Mouse (Mus musculus) layer of hippocampus, adult 2 months (tissue): ENCODE measurements around the gene Dgka. TPM values are rescaled to one million over a fixed set of nuclear protein-coding genes. Genes with fewer than 3 reads are reported as not detected.

ENCODE experiments used
- DNase-seq, 2 experiments: peaks; one replicate each; pipeline ENCODE4 v3.0.0; 2022; ENCODE audit warnings: low spot score in 2 of 2
- H3K27ac ChIP-seq: fragments of 200-600 bp; 2 replicates; pipeline ENCODE4 v1.8.1; 2022
- H3K4me3 ChIP-seq: fragments of 200-600 bp; 2 replicates; pipeline ENCODE4 v1.8.1; 2022; ENCODE audit warnings: mild to moderate bottlenecking
- CTCF ChIP-seq: fragments of 200-600 bp; conservative IDR thresholded peaks from 2 replicates; pipeline ENCODE4 v1.8.1; 2022; ENCODE audit warnings: antibody characterized with exemption, mild to moderate bottlenecking, moderate library complexity
- total RNA-seq, 2 experiments: library from RNA; stranded (reverse); gene quantifications; 2 replicates each; pipeline ENCODE4 v1.2.3; 2021

The Dgka gene
- total RNA-seq, 2 experiments from 2014 or later = 11.4 to 11.5 TPM

GRCm38 (mm10) chr10:128695411-128695991 lies 49.2 kb downstream of the Dgka start:
- TF ChIP-seq CTCF = no peak
- Histone ChIP-seq H3K27ac (peak overlapping the region; percentile 98), H3K4me3 (peak overlapping the region; percentile 90)
- DNase-seq = no peak

DNA sequence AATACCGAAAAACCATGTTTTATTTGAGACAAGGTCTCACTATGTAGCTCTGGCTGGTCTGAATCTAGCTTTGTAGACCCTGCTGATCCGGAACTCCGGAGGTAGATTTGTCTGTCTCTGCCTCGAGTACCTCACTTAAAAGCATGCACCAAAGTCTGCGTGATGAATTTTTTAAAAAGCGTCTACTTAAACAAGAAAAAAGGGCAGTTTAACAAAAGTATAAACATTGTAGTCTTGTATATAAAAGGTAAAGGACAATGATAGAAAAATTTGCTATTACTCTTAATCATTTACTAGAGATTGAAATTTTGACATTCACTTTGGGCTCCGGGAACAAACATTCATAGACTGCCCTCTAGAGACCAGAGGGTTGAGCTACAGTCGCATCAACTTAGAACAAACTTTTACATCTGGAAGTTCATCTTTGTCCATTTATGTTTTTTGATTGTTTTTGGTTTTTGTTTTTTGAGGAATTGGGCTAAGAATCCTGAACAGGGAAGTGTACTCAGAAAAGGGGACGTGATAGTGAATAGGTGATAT lies 70.1 kb downstream of the Dgka start:
- peak; percentile 93 for TF ChIP-seq CTCF
- peak overlapping the region; percentile 69 for H3K4me3 ChIP-seq
- DNase-seq = no peak
- peak overlapping the region; percentile 89 for H3K27ac ChIP-seq

DNA sequence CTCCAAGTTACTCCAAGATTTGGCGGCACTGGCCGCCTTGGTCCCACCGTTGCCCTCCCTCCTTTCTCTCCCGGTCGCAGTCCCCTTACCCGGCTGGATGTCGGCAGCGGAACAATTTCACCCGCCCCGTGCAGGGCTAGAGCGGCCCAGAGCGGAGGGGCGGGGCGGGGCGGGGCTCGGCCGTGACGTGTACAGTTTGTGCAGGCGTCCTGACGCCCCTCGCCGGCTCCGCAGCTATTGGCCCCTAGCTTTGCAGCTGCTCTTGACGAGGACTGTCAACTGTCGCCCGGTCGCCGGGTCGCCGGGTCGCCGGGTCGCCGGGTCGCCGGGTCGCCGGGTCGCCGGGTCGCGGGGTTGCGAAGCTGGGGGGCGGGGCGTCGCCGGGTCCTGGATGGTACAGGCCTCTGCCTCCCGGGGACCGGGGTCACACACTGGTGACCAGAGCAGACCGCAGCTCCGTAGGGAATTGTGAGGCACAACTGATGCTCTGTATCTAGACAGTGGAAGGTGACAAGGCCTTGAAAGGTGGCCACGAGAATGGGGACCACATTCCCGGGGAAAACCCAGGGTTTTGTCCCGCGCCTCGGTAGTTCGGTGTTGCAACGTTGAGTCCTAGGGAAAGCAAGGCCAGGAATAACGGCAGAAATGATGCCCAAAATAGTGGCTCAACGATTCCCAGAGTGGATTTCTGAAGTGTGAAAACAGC lies 70.7 kb downstream of the Dgka start, which contains the start of gene Suox:
Gene Suox (minus strand): TSS at position 311 of the 706 bp plus-strand sequence.
- no peak for TF ChIP-seq CTCF
- peak within 1 kb of the TSS; percentile 89 for H3K27ac ChIP-seq
- DNase-seq = peak; percentile 76 to 78
- peak within 1 kb of the TSS; percentile 69 for H3K4me3 ChIP-seq

GRCm38 (mm10) chr10:128671148-128671547 lies 73.5 kb downstream of the Dgka start:
- Histone ChIP-seq H3K27ac (no peak overlapping the region), H3K4me3 (no peak overlapping the region)
- no peak for TF ChIP-seq CTCF
- DNase-seq = no peak

Other genes starting within 250 kb of the Dgka start
- gene Myl6b, start 246.2 kb downstream of the Dgka start, total RNA-seq = 10 to 100 TPM; 18.5 to 21.1 TPM
- 1 to 10 TPM; 5.5 TPM for gene Esyt1, start 219.0 kb downstream of the Dgka start, total RNA-seq
- gene Zc3h10, start 197.1 kb downstream of the Dgka start, total RNA-seq = 10 to 100 TPM; 12.2 to 14.3 TPM
- gene Rpl41, start 195.6 kb downstream of the Dgka start, total RNA-seq = 1,000 to 10,000 TPM; 1,438 to 1,486 TPM
- gene Pa2g4, start 178.9 kb downstream of the Dgka start, total RNA-seq = 10 to 100 TPM; 61.4 to 64.4 TPM
- 1 to 10 TPM; 5.7 to 5.9 TPM for gene Erbb3, start 155.2 kb downstream of the Dgka start, total RNA-seq
- gene Rps26, start 118.1 kb downstream of the Dgka start, total RNA-seq = 100 to 1,000 TPM; 283 to 303 TPM
- gene Ikzf4, start 98.9 kb downstream of the Dgka start, total RNA-seq = 10 to 100 TPM; 16.7 to 18.7 TPM
- gene Suox, start 70.8 kb downstream of the Dgka start, total RNA-seq = 10 to 100 TPM; 12.5 to 12.6 TPM
- gene Rab5b, start 48.6 kb downstream of the Dgka start, total RNA-seq = 100 to 1,000 TPM; 126 to 134 TPM
- gene Pmel, start 40.7 kb downstream of the Dgka start, total RNA-seq = under 1 TPM; 0.33 to 0.34 TPM
- gene Cdk2, start 39.8 kb downstream of the Dgka start, total RNA-seq = 1 to 10 TPM; 2.0 to 3.0 TPM
- 10 to 100 TPM; 22.0 to 30.6 TPM for gene Pym1, start 3.0 kb upstream of the Dgka start, total RNA-seq
- under 1 TPM; 0.61 to 0.84 TPM for gene Mmp19, start 46.1 kb upstream of the Dgka start, total RNA-seq
- 10 to 100 TPM; 65.5 to 73.3 TPM for gene Dnajc14, start 59.2 kb upstream of the Dgka start, total RNA-seq
- gene Tmem198b, start 59.5 kb upstream of the Dgka start, total RNA-seq = 10 to 100 TPM in 1 of 2 experiments, 1 to 10 TPM in 1; 9.4 to 10.9 TPM
- gene Sarnp, start 72.5 kb upstream of the Dgka start, total RNA-seq = 10 to 100 TPM; 39.3 to 42.2 TPM
- gene Ormdl2, start 76.8 kb upstream of the Dgka start, total RNA-seq = 1 to 10 TPM; 6.7 to 8.4 TPM
- gene Gdf11, start 146.9 kb upstream of the Dgka start, total RNA-seq = 10 to 100 TPM; 20.5 to 21.9 TPM
- gene Cd63, start 156.1 kb upstream of the Dgka start, total RNA-seq = 10 to 100 TPM; 71.0 to 81.9 TPM
- gene Rdh5, start 178.0 kb upstream of the Dgka start, total RNA-seq = 1 to 10 TPM; 4.3 to 8.4 TPM
- 100 to 1,000 TPM in 1 of 2 experiments, 10 to 100 TPM in 1; 88.5 to 102 TPM for gene Bloc1s1, start 179.2 kb upstream of the Dgka start, total RNA-seq
- 10 to 100 TPM; 39.5 to 42.9 TPM for gene Itga7, start 189.0 kb upstream of the Dgka start, total RNA-seq
- not detected for gene Mettl7b, start 216.1 kb upstream of the Dgka start, total RNA-seq
- gene Olfr9, start 244.6 kb upstream of the Dgka start, total RNA-seq = not detected